Mouse (Mus musculus): Measurements from ENCODE around the gene Hoga1. TPM values are rescaled to one million over a fixed set of nuclear protein-coding genes. Genes with fewer than 3 reads are reported as not detected.
A peak's percentile ranks its signal among the peaks of the same experiment; 100 is the strongest.
"Not testable (repeated sequence)": the region's sequence is repeated elsewhere in the genome, so short reads cannot be mapped to it uniquely, and the experiment has no call there.

Gene Hoga1
- polyA plus RNA-seq, 1 experiment from 2014 or later = 1.1 TPM

DNA sequence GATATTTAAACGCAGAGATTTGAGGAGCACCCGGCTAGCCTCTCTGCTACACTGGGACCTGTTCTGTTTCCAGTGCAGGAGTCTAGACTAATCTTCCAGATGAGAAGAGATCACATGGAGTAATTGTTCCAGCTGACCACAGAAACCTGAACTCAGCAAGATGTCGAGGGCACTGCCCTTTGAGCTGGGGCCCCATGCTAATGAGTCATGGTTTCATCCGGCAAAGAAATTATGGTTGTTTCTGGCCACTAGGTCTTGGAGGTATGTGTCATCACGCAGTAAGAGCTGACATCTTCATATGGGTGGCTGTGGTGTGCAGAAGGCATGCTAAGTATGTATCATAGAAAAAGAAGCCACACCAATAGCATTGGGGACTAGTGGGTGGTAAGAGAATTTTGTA is 34.5 kb downstream of the Hoga1 start:
- DNase-seq (ENCODE audit: low spot score) = no peak
- no peak overlapping the region for H3K4me3 ChIP-seq
- H3K27me3 ChIP-seq (replicated peaks; ENCODE audit: low read depth, poor library complexity, severe bottlenecking) = no peaks in the 10 kb centered on the region
- H3K4me1 ChIP-seq = no peaks in the 10 kb centered on the region; the same call in 1 of the 2 replicates
- H3K9me3 ChIP-seq = no peaks in the 10 kb centered on the region
- H3K27ac ChIP-seq (replicated peaks) = no peak overlapping the region
- peaks cover 36% of the 10 kb centered on the region for H3K36me3 ChIP-seq (replicated peaks)
- WGBS = 79% methylated on average over 5 of the region's 5 CpGs

DNA sequence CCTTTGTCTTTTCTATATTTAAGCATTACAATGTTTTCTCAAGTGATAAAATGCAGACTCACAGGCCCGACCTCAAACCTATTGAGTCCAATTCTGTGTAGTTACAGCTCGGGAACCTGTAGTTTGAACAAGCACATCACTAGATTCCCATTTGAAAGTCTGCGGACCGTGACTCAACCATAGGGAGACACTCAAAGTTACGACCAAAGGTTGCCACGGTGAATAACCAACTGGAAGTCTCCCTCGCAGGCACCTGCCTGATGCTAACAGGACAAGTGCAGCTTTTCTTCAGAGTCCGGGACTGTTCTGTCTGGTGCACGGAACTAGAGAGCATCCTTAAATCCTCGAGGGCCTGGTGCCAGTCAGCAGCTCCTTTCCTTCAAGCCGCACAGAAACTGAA is 35.1 kb downstream of the Hoga1 start:
- no peak overlapping the region for H3K27ac ChIP-seq (replicated peaks)
- H3K9me3 ChIP-seq = no peaks in the 10 kb centered on the region
- H3K4me3 ChIP-seq = no peak overlapping the region
- peaks cover 1% of the 10 kb centered on the region for H3K4me1 ChIP-seq
- peaks cover 31% of the 10 kb centered on the region for H3K36me3 ChIP-seq (replicated peaks)
- 89% methylated on average over 11 of the region's 11 CpGs for WGBS
- H3K27me3 ChIP-seq (replicated peaks; ENCODE audit: low read depth, poor library complexity, severe bottlenecking) = no peaks in the 10 kb centered on the region
- DNase-seq (ENCODE audit: low spot score) = no peak

DNA sequence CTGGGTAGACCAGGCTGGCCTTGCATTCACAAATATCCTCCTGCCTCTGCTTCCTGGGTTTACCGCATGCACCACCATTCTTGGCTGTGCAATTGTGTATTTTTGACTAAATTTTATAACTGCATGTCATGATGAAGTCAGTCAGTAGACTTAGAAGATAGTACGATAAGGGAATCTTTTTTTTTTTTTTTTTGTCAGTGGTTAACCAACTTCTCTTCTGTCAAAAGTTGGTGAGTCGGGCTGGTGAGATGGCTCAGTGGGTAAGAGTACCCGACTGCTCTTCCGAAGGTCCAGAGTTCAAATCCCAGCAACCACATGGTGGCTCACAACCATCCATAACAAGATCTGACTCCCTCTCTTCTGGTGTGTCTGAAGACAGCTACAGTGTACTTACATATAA is 36.2 kb downstream of the Hoga1 start:
- H3K9me3 ChIP-seq; DNase-seq (ENCODE audit: low spot score); H3K4me3 ChIP-seq; H3K27me3 ChIP-seq (replicated peaks; ENCODE audit: low read depth, poor library complexity, severe bottlenecking); H3K4me1 ChIP-seq; H3K27ac ChIP-seq (replicated peaks): not testable (repeated sequence)
- H3K36me3 ChIP-seq (replicated peaks) = peaks cover 20% of the 10 kb centered on the region
- 95% methylated on average over 5 of the region's 5 CpGs for WGBS

- Histone ChIP-seq H3K4me3 (peak overlapping the region; percentile 87), H3K36me3 (replicated peaks) (no peaks in the 10 kb centered on the region), H3K27me3 (replicated peaks; ENCODE audit: low read depth, poor library complexity, severe bottlenecking) (no peaks in the 10 kb centered on the region), H3K27ac (replicated peaks) (peak overlapping the region; percentile 90), H3K4me1 (peaks cover 23% of the 10 kb centered on the region), H3K9me3 (no peaks in the 10 kb centered on the region)
- peak; percentile 18 for DNase-seq (ENCODE audit: low spot score)
- WGBS = 8% methylated on average over 10 of the region's 10 CpGs
Measured at GRCm38 (mm10) chr19:42085690-42086089, 40.3 kb downstream of the Hoga1 start.

- peak; percentile 96 for DNase-seq (ENCODE audit: low spot score)
- H3K4me3 ChIP-seq = peak within 1 kb of the TSS; percentile 87
- H3K27ac ChIP-seq (replicated peaks) = peak within 1 kb of the TSS; percentile 90
- no peaks in the 10 kb centered on the region for H3K36me3 ChIP-seq (replicated peaks)
- H3K9me3 ChIP-seq = no peaks in the 10 kb centered on the region
- no peaks in the 10 kb centered on the region for H3K27me3 ChIP-seq (replicated peaks; ENCODE audit: low read depth, poor library complexity, severe bottlenecking)
- H3K4me1 ChIP-seq = peaks cover 28% of the 10 kb centered on the region
- WGBS = 0% methylated on average over 21 of the region's 21 CpGs
Measured at GRCm38 (mm10) chr19:42086166-42086565, 40.8 kb downstream of the Hoga1 start, which contains the start of gene Morn4. Gene Morn4 (minus strand): TSS chr19:42086357.

DNA sequence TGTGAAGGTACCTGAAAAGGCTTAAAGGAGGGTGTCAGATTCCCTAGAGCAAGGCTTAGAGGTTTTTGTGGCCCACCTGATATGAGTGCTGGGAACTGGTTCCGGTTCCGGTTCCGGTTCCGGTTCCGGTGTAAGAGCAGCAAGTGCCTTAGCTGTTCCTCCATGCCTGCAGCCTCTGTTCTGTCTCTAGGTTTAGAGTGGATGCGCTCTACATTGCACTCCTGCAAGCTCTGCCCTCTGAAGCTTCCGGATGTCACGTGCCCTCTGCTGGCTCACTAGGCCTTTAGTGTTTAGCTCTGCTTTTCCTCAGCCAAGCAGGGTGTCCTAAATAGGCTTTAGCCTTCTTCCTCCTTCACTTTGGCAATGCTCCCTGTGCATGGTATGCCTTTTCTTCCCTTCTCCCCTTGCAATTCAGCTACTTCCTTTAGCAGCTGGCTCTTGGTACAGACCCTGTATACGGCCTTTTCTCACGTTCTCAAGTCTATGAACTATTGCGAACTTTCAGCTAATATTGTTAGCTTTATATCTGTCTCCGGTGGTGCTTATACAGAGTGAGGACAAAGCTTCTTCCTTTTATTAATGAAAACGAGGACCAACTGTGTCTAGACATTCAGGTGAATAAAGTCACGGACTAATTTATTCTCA is 43.8 kb downstream of the Hoga1 start:
- Histone ChIP-seq H3K27me3 (replicated peaks; ENCODE audit: low read depth, poor library complexity, severe bottlenecking) (no peaks in the 10 kb centered on the region), H3K27ac (replicated peaks) (peak overlapping the region; percentile 76), H3K4me1 (peaks cover 41% of the 10 kb centered on the region), H3K4me3 (peak overlapping the region; percentile 97), H3K36me3 (replicated peaks) (peaks cover 15% of the 10 kb centered on the region), H3K9me3 (no peaks in the 10 kb centered on the region)
- DNase-seq (ENCODE audit: low spot score) = peak; percentile 66
- WGBS = 24% methylated on average over 14 of the region's 14 CpGs

- Histone ChIP-seq H3K9me3 (no peaks in the 10 kb centered on the region), H3K4me3 (peak within 1 kb of the TSS; percentile 97), H3K36me3 (replicated peaks) (peaks cover 23% of the 10 kb centered on the region), H3K27ac (replicated peaks) (peak within 1 kb of the TSS; percentile 92), H3K4me1 (peaks cover 41% of the 10 kb centered on the region), H3K27me3 (replicated peaks; ENCODE audit: low read depth, poor library complexity, severe bottlenecking) (no peaks in the 10 kb centered on the region)
- peak; percentile 99 for DNase-seq (ENCODE audit: low spot score)
- 1% methylated on average over 55 of the region's 55 CpGs for WGBS
Measured at GRCm38 (mm10) chr19:42089748-42090595, 44.6 kb downstream of the Hoga1 start, which contains the start of gene Pi4k2a. Gene Pi4k2a (plus strand): TSS chr19:42090470.

GRCm38 (mm10) chr19:42090637-42091141 is 45.3 kb downstream of the Hoga1 start:
- Histone ChIP-seq H3K36me3 (replicated peaks) (peaks cover 30% of the 10 kb centered on the region), H3K27ac (replicated peaks) (peak overlapping the region; percentile 92), H3K9me3 (no peaks in the 10 kb centered on the region), H3K27me3 (replicated peaks; ENCODE audit: low read depth, poor library complexity, severe bottlenecking) (no peaks in the 10 kb centered on the region), H3K4me1 (peaks cover 37% of the 10 kb centered on the region), H3K4me3 (peak overlapping the region; percentile 97)
- WGBS = under 1% methylated on average over 52 of the region's 52 CpGs
- DNase-seq (ENCODE audit: low spot score) = no peak

DNA sequence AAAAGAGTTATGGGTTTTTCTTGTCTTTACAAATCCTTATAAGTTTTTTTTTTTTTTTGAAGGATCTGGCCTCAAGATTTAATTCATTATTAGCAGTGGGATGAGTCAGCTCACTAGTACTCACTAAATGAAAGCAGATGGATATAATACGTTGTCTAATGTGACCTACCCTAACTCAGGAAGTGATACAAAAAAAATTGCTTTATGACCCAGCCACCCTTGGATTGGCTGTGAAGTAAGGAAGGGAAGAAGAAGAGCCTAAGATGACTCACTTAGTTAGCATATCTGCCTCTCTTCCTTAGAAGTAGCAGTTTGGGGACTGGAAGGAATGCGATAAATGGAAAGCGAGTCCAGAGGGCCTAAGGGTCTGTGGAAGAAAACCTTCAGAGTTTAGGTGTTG is 54.0 kb downstream of the Hoga1 start:
- H3K27me3 ChIP-seq (replicated peaks; ENCODE audit: low read depth, poor library complexity, severe bottlenecking) = no peaks in the 10 kb centered on the region
- 87% methylated on average over 3 of the region's 3 CpGs for WGBS
- DNase-seq (ENCODE audit: low spot score) = no peak
- no peak overlapping the region for H3K4me3 ChIP-seq
- no peaks in the 10 kb centered on the region for H3K4me1 ChIP-seq
- H3K36me3 ChIP-seq (replicated peaks) = peaks cover 69% of the 10 kb centered on the region
- no peak overlapping the region for H3K27ac ChIP-seq (replicated peaks)
- no peaks in the 10 kb centered on the region for H3K9me3 ChIP-seq

DNA sequence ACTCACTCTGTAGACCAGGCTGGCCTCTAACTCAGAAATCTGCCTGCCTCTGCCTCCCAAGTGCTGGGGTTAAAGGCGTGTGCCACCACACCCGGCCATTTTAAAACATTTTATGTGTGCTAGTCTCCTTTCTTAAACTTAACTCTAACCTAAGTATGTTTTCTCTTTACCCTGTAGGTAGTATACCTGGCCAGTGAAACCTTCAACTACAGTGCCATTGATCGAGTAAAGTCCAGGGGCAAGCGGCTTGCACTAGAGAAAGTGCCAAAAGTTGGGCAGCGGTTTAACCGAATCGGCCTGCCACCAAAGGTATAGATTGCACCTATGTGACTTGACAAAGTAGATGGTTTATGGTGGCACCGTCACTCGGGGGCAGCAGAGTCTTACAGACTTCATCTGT is 59.3 kb downstream of the Hoga1 start:
- 94% methylated on average over 9 of the region's 9 CpGs for WGBS
- no peak overlapping the region for H3K4me3 ChIP-seq
- no peaks in the 10 kb centered on the region for H3K9me3 ChIP-seq
- H3K36me3 ChIP-seq (replicated peaks) = peaks cover 72% of the 10 kb centered on the region
- DNase-seq (ENCODE audit: low spot score) = no peak
- H3K4me1 ChIP-seq = no peaks in the 10 kb centered on the region
- H3K27me3 ChIP-seq (replicated peaks; ENCODE audit: low read depth, poor library complexity, severe bottlenecking) = no peaks in the 10 kb centered on the region
- H3K27ac ChIP-seq (replicated peaks) = no peak overlapping the region

GRCm38 (mm10) chr19:42115783-42116335 is 70.4 kb downstream of the Hoga1 start:
- no peaks in the 10 kb centered on the region for H3K27me3 ChIP-seq (replicated peaks; ENCODE audit: low read depth, poor library complexity, severe bottlenecking)
- H3K27ac ChIP-seq (replicated peaks) = no peak overlapping the region
- peaks cover 87% of the 10 kb centered on the region for H3K36me3 ChIP-seq (replicated peaks)
- DNase-seq (ENCODE audit: low spot score) = no peak
- H3K4me1 ChIP-seq = no peaks in the 10 kb centered on the region
- 90% methylated on average over 4 of the region's 4 CpGs for WGBS
- no peaks in the 10 kb centered on the region for H3K9me3 ChIP-seq
- no peak overlapping the region for H3K4me3 ChIP-seq

GRCm38 (mm10) chr19:42118142-42118541 is 72.7 kb downstream of the Hoga1 start:
- Histone ChIP-seq H3K27me3 (replicated peaks; ENCODE audit: low read depth, poor library complexity, severe bottlenecking) (no peaks in the 10 kb centered on the region), H3K36me3 (replicated peaks) (peaks cover 94% of the 10 kb centered on the region), H3K4me3 (no peak overlapping the region), H3K4me1 (no peaks in the 10 kb centered on the region), H3K27ac (replicated peaks) (no peak overlapping the region), H3K9me3 (no peaks in the 10 kb centered on the region)
- DNase-seq (ENCODE audit: low spot score) = no peak
- 96% methylated on average over 9 of the region's 9 CpGs for WGBS

Measured in embryonic facial prominence, embryonic 10.5 days (tissue).